Mouse (Mus musculus) Patski (cell line): ENCODE data around the gene Bsdc1. TPM values are rescaled to one million over a fixed set of nuclear protein-coding genes. Genes with fewer than 3 reads are reported as not detected.
"Not testable (repeated sequence)": the region's sequence is repeated elsewhere in the genome, so short reads cannot be mapped to it uniquely, and the experiment has no call there.

ENCODE experiments used
- ATAC-seq: fragments of 100-300 bp; one replicate; pipeline ENCODE4 v1.8.0; 2021
- CTCF ChIA-PET: fragments of 350-600 bp; sonication (Branson Sonifier 250); formaldehyde crosslinking; loops from one replicate; lab custom pipeline; 2022; ENCODE audit warnings: inconsistent platforms; lab: Charles Lee
- POLR2A ChIA-PET: fragments of 350-600 bp; sonication (Branson Sonifier 250); formaldehyde crosslinking; loops from one replicate; lab custom pipeline; 2022; ENCODE audit warnings: antibody characterized with exemption, inconsistent platforms; lab: Charles Lee
- DNase-seq: peaks from one replicate; pipeline ENCODE4 v3.0.0-alpha.2; 2011; ENCODE audit warnings: low read depth, low spot score
- H3K27me3 ChIP-seq: fragments of 371-371 bp; one replicate; pipeline ENCODE4 v1.5.1; 2021
- CTCF ChIP-seq: fragments of 100-300 bp; IDR thresholded peaks from one replicate; pipeline ENCODE4 v1.5.1; 2021
- in situ Hi-C: fragments of 300-500 bp; cut with MboI; formaldehyde crosslinking; loops from 3 replicates; pipeline ENCODE4 v1.11.1; 2018; ENCODE audit warnings: low pct_unique_long_range_greater_than_20kb, mixed read lengths
- polyA plus RNA-seq: library from polyadenylated mRNA; unstranded; gene quantifications from one replicate; pipeline ENCODE4 v1.2.3, GENCODE M21; 2021

Gene Bsdc1
- polyA plus RNA-seq, 1 experiment from 2014 or later = 40.4 TPM

- no peak for TF ChIP-seq CTCF
- ATAC-seq (no peak), DNase-seq (no peak)
- in situ Hi-C loops = loop anchor here (25.0 kb wide), 1 partner anchor 314 kb away; the partner anchor contains the start of gene Fndc5
- H3K27me3 ChIP-seq = no peaks in the 10 kb centered on the region
- ChIA-PET CTCF (interaction anchor here (1.6 to 1.8 kb wide), 2 partner anchors 100 to 102 kb away, joined by 4 to 5 read pairs; no protein-coding TSS in a partner anchor), POLR2A (interaction anchor here (0.9 kb wide), 1 partner anchor 100 kb away, joined by 5 read pairs; no protein-coding TSS in a partner anchor)
These were observed 9.8 kb upstream of the Bsdc1 start for GRCm38 (mm10) chr4:129451471-129452169.

- H3K27me3 ChIP-seq = no peaks in the 10 kb centered on the region
- ATAC-seq (no peak), DNase-seq (peak; percentile 41)
- in situ Hi-C loops = loop anchor here (5.0 to 25.0 kb wide), 2 partner anchors 103 to 318 kb away; partner anchors contain the start of gene Fndc5
- POLR2A ChIA-PET = interaction anchor here (2.1 kb wide), 1 partner anchor 104 kb away, joined by 7 read pairs; no protein-coding TSS in a partner anchor
- no peak for TF ChIP-seq CTCF
- CTCF ChIA-PET = interaction anchor here (0.8 to 3.3 kb wide), 7 partner anchors 31 to 153 kb away, joined by 3 to 27 read pairs (median 4); no protein-coding TSS in a partner anchor
These were observed 6.1 kb upstream of the Bsdc1 start for GRCm38 (mm10) chr4:129455265-129455664.

- POLR2A ChIA-PET = interaction anchor here (2.1 kb wide), 1 partner anchor 105 kb away, joined by 7 read pairs; no protein-coding TSS in a partner anchor
- no peak for TF ChIP-seq CTCF
- no peaks in the 10 kb centered on the region for H3K27me3 ChIP-seq
- ATAC-seq = no peak
- DNase-seq = no peak
- in situ Hi-C loops = loop anchor here (5.0 to 25.0 kb wide), 2 partner anchors 104 to 319 kb away; partner anchors contain the start of gene Fndc5
- CTCF ChIA-PET = interaction anchor here (1.2 to 3.3 kb wide), 6 partner anchors 76 to 117 kb away, joined by 3 to 27 read pairs (median 6); no protein-coding TSS in a partner anchor
These were observed 5.3 kb upstream of the Bsdc1 start for GRCm38 (mm10) chr4:129456126-129456525.

GRCm38 (mm10) chr4:129457311-129457710 lies 4.1 kb upstream of the Bsdc1 start:
- ATAC-seq, POLR2A ChIA-PET, H3K27me3 ChIP-seq, DNase-seq: not testable (repeated sequence)
- in situ Hi-C loops = loop anchor here (5.0 to 25.0 kb wide), 2 partner anchors 105 to 320 kb away; partner anchors contain the start of gene Fndc5
- CTCF ChIA-PET = interaction anchor here (1.2 to 1.7 kb wide), 3 partner anchors 106 to 247 kb away, joined by 3 to 7 read pairs (median 3); no protein-coding TSS in a partner anchor

GRCm38 (mm10) chr4:129459726-129460125 lies 1.7 kb upstream of the Bsdc1 start:
- POLR2A ChIA-PET = no interaction called here
- no peak for ATAC-seq
- in situ Hi-C loops = loop anchor here (5.0 to 25.0 kb wide), 2 partner anchors 107 to 322 kb away; partner anchors contain the start of gene Fndc5
- TF ChIP-seq CTCF = no peak
- no peak for DNase-seq
- H3K27me3 ChIP-seq = no peaks in the 10 kb centered on the region
- CTCF ChIA-PET = no interaction called here

GRCm38 (mm10) chr4:129460827-129461182 lies 576 bp upstream of the Bsdc1 start:
- ATAC-seq (no peak), DNase-seq (no peak)
- CTCF ChIA-PET = interaction anchor here (1.2 to 1.9 kb wide), 2 partner anchors 13 to 109 kb away, joined by 3 to 8 read pairs; no protein-coding TSS in a partner anchor
- in situ Hi-C loops = loop anchor here (25.0 kb wide), 1 partner anchor 324 kb away; the partner anchor contains the start of gene Fndc5
- no peaks in the 10 kb centered on the region for H3K27me3 ChIP-seq
- TF ChIP-seq CTCF = no peak
- POLR2A ChIA-PET = interaction anchor here (0.5 to 2.6 kb wide), 4 partner anchors 13 to 363 kb away, joined by 3 to 6 read pairs (median 4); partner anchors contain the start of genes Marcksl1, S100pbp and Yars

- ChIA-PET POLR2A (interaction anchor here (1.5 to 2.6 kb wide), 2 partner anchors 12 to 51 kb away, joined by 4 to 5 read pairs; partner anchors contain the start of gene Marcksl1), CTCF (interaction anchor here (1.2 to 1.9 kb wide), 2 partner anchors 14 to 111 kb away, joined by 3 to 8 read pairs; no protein-coding TSS in a partner anchor)
- in situ Hi-C loops = loop anchor here (25.0 kb wide), 1 partner anchor 325 kb away; the partner anchor contains the start of gene Fndc5
- peak; percentile 48 for ATAC-seq
- DNase-seq = peak; percentile 33
- no peak for TF ChIP-seq CTCF
- no peaks in the 10 kb centered on the region for H3K27me3 ChIP-seq
These were observed 737 bp downstream of the Bsdc1 start for GRCm38 (mm10) chr4:129462118-129462517.

- ChIA-PET CTCF (interaction anchor here (1.7 kb wide), 1 partner anchor 112 kb away, joined by 3 read pairs; no protein-coding TSS in a partner anchor), POLR2A (interaction anchor here (0.6 to 2.6 kb wide), 3 partner anchors 22 to 194 kb away, joined by 3 to 5 read pairs (median 3); partner anchors contain the start of gene Marcksl1)
- no peak for ATAC-seq
- H3K27me3 ChIP-seq = no peaks in the 10 kb centered on the region
- TF ChIP-seq CTCF = no peak
- no peak for DNase-seq
- in situ Hi-C loops = loop anchor here (25.0 kb wide), 1 partner anchor 326 kb away; the partner anchor contains the start of gene Fndc5
These were observed 2.0 kb downstream of the Bsdc1 start for GRCm38 (mm10) chr4:129463097-129464059.

GRCm38 (mm10) chr4:129464286-129464815 lies 3.0 kb downstream of the Bsdc1 start:
- CTCF ChIA-PET = interaction anchor here (1.7 kb wide), 1 partner anchor 113 kb away, joined by 3 read pairs; no protein-coding TSS in a partner anchor
- no peak for ATAC-seq
- no peak for TF ChIP-seq CTCF
- POLR2A ChIA-PET = interaction anchor here (0.6 kb wide), 1 partner anchor 330 kb away, joined by 4 read pairs; no protein-coding TSS in a partner anchor
- in situ Hi-C loops = loop anchor here (25.0 kb wide), 1 partner anchor 327 kb away; the partner anchor contains the start of gene Fndc5
- no peaks in the 10 kb centered on the region for H3K27me3 ChIP-seq
- no peak for DNase-seq
